Mouse (Mus musculus): ENCODE data around the gene Gm28051. TPM values are rescaled to one million over a fixed set of nuclear protein-coding genes. Genes with fewer than 3 reads are reported as not detected.

The Gm28051 gene
- polyA plus RNA-seq, 1 experiment = 0.26 TPM

- Histone ChIP-seq H3K4me3 (peak overlapping the region; percentile 85), H3K79me2 (ENCODE audit: control insufficient read depth, insufficient read depth) (peaks cover 57% of the 10 kb centered on the region), H3K4me2 (ENCODE audit: low read depth) (peak overlapping the region; percentile 100), H3ac (ENCODE audit: control insufficient read depth, insufficient read length) (peak overlapping the region; percentile 79), H3K36me3 (ENCODE audit: control insufficient read depth, insufficient read depth) (no peaks in the 10 kb centered on the region), H3K27me3 (ENCODE audit: control insufficient read depth, insufficient read depth, insufficient read length) (no peaks in the 10 kb centered on the region)
- no peak for TF ChIP-seq CEBPB (IDR thresholded peaks at IDR 0.05; ENCODE audit: insufficient read depth, poor library complexity, severe bottlenecking)
- TF ChIP-seq REST (IDR thresholded peaks at IDR 0.05; ENCODE audit: insufficient read depth, insufficient read length) = no peak
Observed at GRCm38 (mm10) chr12:102758936-102759335, 1.4 kb upstream of the Gm28051 start.

GRCm38 (mm10) chr12:102758403-102758756 lies 815 bp upstream of the Gm28051 start, which contains the start of gene Gm20604:
TSS of gene Gm20604 (minus strand) at chr12:102758672.
- TF ChIP-seq MAX (IDR thresholded peaks at IDR 0.05; ENCODE audit: low read depth) = no peak
- Histone ChIP-seq H3K4me2 (ENCODE audit: low read depth) (peak within 1 kb of the TSS; percentile 100), H3K4me3 (peak within 1 kb of the TSS; percentile 85), H3K36me3 (ENCODE audit: control insufficient read depth, insufficient read depth) (no peaks in the 10 kb centered on the region), H3K79me2 (ENCODE audit: control insufficient read depth, insufficient read depth) (peaks cover 62% of the 10 kb centered on the region), H3ac (ENCODE audit: control insufficient read depth, insufficient read length) (peak within 1 kb of the TSS; percentile 79), H3K27me3 (ENCODE audit: control insufficient read depth, insufficient read depth, insufficient read length) (no peaks in the 10 kb centered on the region)

GRCm38 (mm10) chr12:102757055-102757688 lies 393 bp downstream of the Gm28051 start:
- Histone ChIP-seq H3K36me3 (ENCODE audit: control insufficient read depth, insufficient read depth) (no peaks in the 10 kb centered on the region), H3K4me3 (peak overlapping the region; percentile 85), H3K4me2 (ENCODE audit: low read depth) (peak overlapping the region; percentile 89), H3K79me2 (ENCODE audit: control insufficient read depth, insufficient read depth) (peaks cover 71% of the 10 kb centered on the region), H3K27me3 (ENCODE audit: control insufficient read depth, insufficient read depth, insufficient read length) (no peaks in the 10 kb centered on the region), H3ac (ENCODE audit: control insufficient read depth, insufficient read length) (peak overlapping the region; percentile 79)
- no peak for TF ChIP-seq TCF12 (IDR thresholded peaks at IDR 0.05; ENCODE audit: insufficient read depth, poor library complexity, severe bottlenecking)
- TF ChIP-seq MAX (IDR thresholded peaks at IDR 0.05; ENCODE audit: low read depth) = no peak
- no peak for TF ChIP-seq CEBPB (IDR thresholded peaks at IDR 0.05; ENCODE audit: insufficient read depth, poor library complexity, severe bottlenecking)
- no peak for TF ChIP-seq TCF3 (IDR thresholded peaks at IDR 0.05; ENCODE audit: insufficient read length, low read depth)

GRCm38 (mm10) chr12:102756304-102756703 lies 1.3 kb downstream of the Gm28051 start:
- Histone ChIP-seq H3K27me3 (ENCODE audit: control insufficient read depth, insufficient read depth, insufficient read length) (no peaks in the 10 kb centered on the region), H3K36me3 (ENCODE audit: control insufficient read depth, insufficient read depth) (no peaks in the 10 kb centered on the region), H3ac (ENCODE audit: control insufficient read depth, insufficient read length) (no peak overlapping the region), H3K4me3 (peak overlapping the region; percentile 85), H3K4me2 (ENCODE audit: low read depth) (peak overlapping the region; percentile 89), H3K79me2 (ENCODE audit: control insufficient read depth, insufficient read depth) (peaks cover 79% of the 10 kb centered on the region)
- TF ChIP-seq E2F4 (IDR thresholded peaks at IDR 0.05; ENCODE audit: insufficient read depth) = no peak
- no peak for TF ChIP-seq USF1 (IDR thresholded peaks at IDR 0.05; ENCODE audit: low read depth)
- TF ChIP-seq REST (IDR thresholded peaks at IDR 0.05; ENCODE audit: insufficient read depth, insufficient read length) = no peak
- TF ChIP-seq MAX (IDR thresholded peaks at IDR 0.05; ENCODE audit: low read depth) = no peak
- TF ChIP-seq POLR2AphosphoS2 (IDR thresholded peaks at IDR 0.05; ENCODE audit: insufficient read length, low read depth) = no peak
- TF ChIP-seq CEBPB (IDR thresholded peaks at IDR 0.05; ENCODE audit: insufficient read depth, poor library complexity, severe bottlenecking) = no peak
- TF ChIP-seq MYOD1 (IDR thresholded peaks at IDR 0.05; ENCODE audit: control insufficient read depth in 1 of 3, insufficient read length in 2 of 3, low read depth in 2 of 3) = no peak
- TF ChIP-seq SRF (IDR thresholded peaks at IDR 0.05; ENCODE audit: control insufficient read depth, insufficient read length, low read depth) = no peak
- no peak for TF ChIP-seq POLR2A (IDR thresholded peaks at IDR 0.05; ENCODE audit: insufficient read length, low read depth)
- no peak for TF ChIP-seq TCF3 (IDR thresholded peaks at IDR 0.05; ENCODE audit: insufficient read length, low read depth)
- no peak for TF ChIP-seq TCF12 (IDR thresholded peaks at IDR 0.05; ENCODE audit: insufficient read depth, poor library complexity, severe bottlenecking)
- TF ChIP-seq MYOG (IDR thresholded peaks at IDR 0.05; ENCODE audit: control insufficient read depth in 1 of 3, insufficient read depth in 1 of 3, insufficient read length in 2 of 3, low read depth in 2 of 3) = no peak

GRCm38 (mm10) chr12:102748256-102748655 lies 9.3 kb downstream of the Gm28051 start:
- TF ChIP-seq E2F4 (IDR thresholded peaks at IDR 0.05; ENCODE audit: insufficient read depth) (no peak), TCF3 (IDR thresholded peaks at IDR 0.05; ENCODE audit: insufficient read length, low read depth) (no peak), MYOD1 (IDR thresholded peaks at IDR 0.05; ENCODE audit: control insufficient read depth in 1 of 3, insufficient read length in 2 of 3, low read depth in 2 of 3) (no peak), MAX (IDR thresholded peaks at IDR 0.05; ENCODE audit: low read depth) (no peak), USF1 (IDR thresholded peaks at IDR 0.05; ENCODE audit: low read depth) (no peak), REST (IDR thresholded peaks at IDR 0.05; ENCODE audit: insufficient read depth, insufficient read length) (no peak)
- H3ac ChIP-seq (ENCODE audit: control insufficient read depth, insufficient read length) = no peak overlapping the region
- no peaks in the 10 kb centered on the region for H3K27me3 ChIP-seq (ENCODE audit: control insufficient read depth, insufficient read depth, insufficient read length)
- H3K4me2 ChIP-seq (ENCODE audit: low read depth) = no peak overlapping the region
- H3K36me3 ChIP-seq (ENCODE audit: control insufficient read depth, insufficient read depth) = no peaks in the 10 kb centered on the region
- peaks cover 80% of the 10 kb centered on the region for H3K79me2 ChIP-seq (ENCODE audit: control insufficient read depth, insufficient read depth)
- no peak overlapping the region for H3K4me3 ChIP-seq

GRCm38 (mm10) chr12:102744839-102745238 lies 12.7 kb downstream of the Gm28051 start:
- Histone ChIP-seq H3K36me3 (ENCODE audit: control insufficient read depth, insufficient read depth) (no peaks in the 10 kb centered on the region), H3K79me2 (ENCODE audit: control insufficient read depth, insufficient read depth) (peaks cover 50% of the 10 kb centered on the region), H3ac (ENCODE audit: control insufficient read depth, insufficient read length) (no peak overlapping the region), H3K27me3 (ENCODE audit: control insufficient read depth, insufficient read depth, insufficient read length) (no peaks in the 10 kb centered on the region), H3K4me3 (peak overlapping the region; percentile 49), H3K4me2 (ENCODE audit: low read depth) (peak overlapping the region; percentile 93)
- no peak for TF ChIP-seq SRF (IDR thresholded peaks at IDR 0.05; ENCODE audit: control insufficient read depth, insufficient read length, low read depth)
- no peak for TF ChIP-seq MYOG (IDR thresholded peaks at IDR 0.05; ENCODE audit: control insufficient read depth in 1 of 3, insufficient read depth in 1 of 3, insufficient read length in 2 of 3, low read depth in 2 of 3)
- TF ChIP-seq USF1 (IDR thresholded peaks at IDR 0.05; ENCODE audit: low read depth) = no peak
- no peak for TF ChIP-seq MAX (IDR thresholded peaks at IDR 0.05; ENCODE audit: low read depth)
- TF ChIP-seq E2F4 (IDR thresholded peaks at IDR 0.05; ENCODE audit: insufficient read depth) = no peak
- no peak for TF ChIP-seq CEBPB (IDR thresholded peaks at IDR 0.05; ENCODE audit: insufficient read depth, poor library complexity, severe bottlenecking)
- TF ChIP-seq REST (IDR thresholded peaks at IDR 0.05; ENCODE audit: insufficient read depth, insufficient read length) = no peak
- TF ChIP-seq POLR2AphosphoS2 (IDR thresholded peaks at IDR 0.05; ENCODE audit: insufficient read length, low read depth) = no peak
- no peak for TF ChIP-seq TCF12 (IDR thresholded peaks at IDR 0.05; ENCODE audit: insufficient read depth, poor library complexity, severe bottlenecking)
- TF ChIP-seq TCF3 (IDR thresholded peaks at IDR 0.05; ENCODE audit: insufficient read length, low read depth) = no peak
- no peak for TF ChIP-seq POLR2A (IDR thresholded peaks at IDR 0.05; ENCODE audit: insufficient read length, low read depth)
- TF ChIP-seq MYOD1 (IDR thresholded peaks at IDR 0.05; ENCODE audit: control insufficient read depth in 1 of 3, insufficient read length in 2 of 3, low read depth in 2 of 3) = no peak

Measured in myocyte (in vitro differentiated cells).